Mouse (Mus musculus) limb, embryonic 14.5 days (tissue): Measurements from ENCODE around the gene Myoc. TPM values are rescaled to one million over a fixed set of nuclear protein-coding genes. Genes with fewer than 3 reads are reported as not detected.

ENCODE experiments used
- ATAC-seq: fragments of 200-750 bp; cut with Nextera tagmentation; 2 replicates; pipeline ENCODE4 v1.8.0; 2017; ENCODE audit warnings: low read depth, moderate number of reproducible peaks, moderate TSS enrichment; ENCODE audit not compliant: low FRiP score
- DNase-seq: peaks from one replicate; pipeline ENCODE4 v3.0.0-alpha.2; 2015; ENCODE audit warnings: low spot score
- H3K27ac ChIP-seq: fragments of 300-500 bp; sonication (generic); replicated peaks from 2 replicates; pipeline ENCODE4 v1.5.1; 2014; ENCODE audit warnings: low read depth, mild to moderate bottlenecking, low read length, moderate library complexity, mixed read lengths
- H3K27me3 ChIP-seq: fragments of 300-500 bp; sonication (generic); 2 replicates; pipeline ENCODE4 v1.6.1; 2014; ENCODE audit warnings: low read length, mixed read lengths; ENCODE audit not compliant: control insufficient read depth, insufficient read depth
- H3K36me3 ChIP-seq: fragments of 300-500 bp; sonication (generic); 2 replicates; pipeline ENCODE4 v1.6.1; 2014; ENCODE audit warnings: mild to moderate bottlenecking, low read length, moderate library complexity, mixed read lengths; ENCODE audit not compliant: control insufficient read depth, insufficient read depth
- H3K4me1 ChIP-seq: fragments of 300-500 bp; sonication (generic); 2 replicates; pipeline ENCODE4 v1.6.1; 2014; ENCODE audit warnings: antibody characterized with exemption, low read length, mixed read lengths; ENCODE audit not compliant: control insufficient read depth, insufficient read depth
- H3K4me2 ChIP-seq: fragments of 300-500 bp; sonication (generic); replicated peaks from 2 replicates; pipeline ENCODE4 v1.6.1; 2014; ENCODE audit warnings: low read depth, mild to moderate bottlenecking, low read length, moderate library complexity; ENCODE audit not compliant: severe bottlenecking
- H3K4me3 ChIP-seq: fragments of 300-500 bp; sonication (generic); replicated peaks from 2 replicates; pipeline ENCODE4 v1.5.1; 2014; ENCODE audit warnings: low read length
- H3K9ac ChIP-seq: fragments of 300-500 bp; sonication (generic); 2 replicates; pipeline ENCODE4 v1.6.1; 2014; ENCODE audit warnings: mild to moderate bottlenecking, low read depth, low read length, moderate library complexity; ENCODE audit not compliant: severe bottlenecking
- H3K9me3 ChIP-seq: fragments of 300-500 bp; sonication (generic); 2 replicates; pipeline ENCODE4 v1.6.1; 2016; ENCODE audit warnings: low read length; ENCODE audit not compliant: control insufficient read depth
- POLR2A ChIP-seq: fragments of 200-500 bp; IDR thresholded peaks from 2 replicates; pipeline ENCODE4 v1.8.0; 2012; ENCODE audit warnings: inconsistent platforms, mild to moderate bottlenecking, moderate library complexity, borderline replicate concordance; ENCODE audit not compliant: insufficient read depth, insufficient read length; ENCODE audit errors: extremely low read depth
- WGBS: fragments of 180-500 bp; shearing (Covaris S2); extraction: QIAGEN DNeasy Blood & Tissue Kit; methylation state at CpG from one replicate; pipeline ENCODE4 v1.1.7; 2014; 5-methylcytosine and 5-hydroxymethylcytosine counted together
- polyA plus RNA-seq, 2 experiments: library from polyadenylated mRNA; depleted of rRNA in 1 of 2; stranded (reverse) in 1 of 2; unstranded in 1 of 2; fragments of >200 nt; fragmentation: Nextera tagmentation in 1 of 2; extraction: Ambion mirVana in 1 of 2; gene quantifications; 2 replicates each; pipeline versions ENCODE4 v1.2.1 to v1.2.3; 2012 to 2014

Gene Myoc
- polyA plus RNA-seq, 2 experiments, result 0.23 TPM; not detected in 1

DNA sequence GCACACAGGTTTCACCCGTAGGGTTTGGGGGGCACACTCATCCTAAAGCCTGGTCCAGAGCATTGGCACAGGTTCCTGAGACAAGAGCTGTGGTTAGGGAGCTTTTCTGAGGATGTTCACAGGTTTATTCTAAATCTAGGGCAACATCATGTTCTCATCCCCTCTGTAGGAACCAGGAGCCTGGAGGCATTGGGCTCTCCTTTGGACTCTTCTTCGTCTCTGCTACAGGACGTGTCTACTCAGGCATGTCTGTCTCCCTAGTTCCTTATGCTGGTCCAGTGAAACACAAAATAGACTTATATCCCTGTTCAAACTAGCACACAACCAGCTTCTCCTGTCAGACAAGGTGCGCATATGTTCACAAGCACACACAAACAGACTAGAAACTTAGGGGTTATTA, 420 bp upstream of the Myoc start:
- no peak for ATAC-seq
- DNase-seq, result no peak
- Histone ChIP-seq H3K36me3 (no peaks in the 10 kb centered on the region), H3K4me1 (peaks cover 4% of the 10 kb centered on the region; the same call in 1 of the 2 replicates), H3K4me2 (no peak overlapping the region), H3K9me3 (no peaks in the 10 kb centered on the region), H3K4me3 (no peak overlapping the region), H3K9ac (no peak overlapping the region), H3K27ac (no peak overlapping the region), H3K27me3 (no peaks in the 10 kb centered on the region)
- 88% methylated on average over 4 of the region's 4 CpGs for WGBS
- no peak for TF ChIP-seq POLR2A

DNA sequence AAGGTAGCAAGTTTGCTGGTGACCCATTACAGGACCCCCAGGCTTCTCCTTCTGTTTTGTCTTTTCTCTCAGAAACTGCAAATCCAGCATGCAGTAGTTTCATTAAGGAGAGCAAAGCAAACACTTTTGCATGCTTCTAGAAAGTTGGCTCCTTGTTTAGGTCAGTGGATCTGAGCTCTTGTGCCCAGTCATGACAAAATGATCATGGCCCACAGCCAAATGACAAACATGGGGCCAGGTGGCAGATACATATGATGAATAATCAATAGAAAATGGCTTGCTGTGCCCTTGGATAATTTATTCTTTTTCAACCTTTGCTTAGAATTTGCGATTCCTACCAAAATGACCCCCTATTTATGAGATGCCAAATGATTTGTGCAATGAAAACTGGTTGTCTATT, 906 bp downstream of the Myoc start:
- ATAC-seq (no peak), DNase-seq (no peak)
- no peak overlapping the region for H3K4me3 ChIP-seq
- no peaks in the 10 kb centered on the region for H3K27me3 ChIP-seq
- no peaks in the 10 kb centered on the region for H3K36me3 ChIP-seq
- no peak overlapping the region for H3K9ac ChIP-seq
- H3K4me2 ChIP-seq, result no peak overlapping the region
- H3K9me3 ChIP-seq, result no peaks in the 10 kb centered on the region
- 93% methylated on average over 1 of the region's 1 CpGs for WGBS
- peaks cover 4% of the 10 kb centered on the region; the same call in 1 of the 2 replicates for H3K4me1 ChIP-seq
- H3K27ac ChIP-seq, result no peak overlapping the region
- TF ChIP-seq POLR2A, result no peak

DNA sequence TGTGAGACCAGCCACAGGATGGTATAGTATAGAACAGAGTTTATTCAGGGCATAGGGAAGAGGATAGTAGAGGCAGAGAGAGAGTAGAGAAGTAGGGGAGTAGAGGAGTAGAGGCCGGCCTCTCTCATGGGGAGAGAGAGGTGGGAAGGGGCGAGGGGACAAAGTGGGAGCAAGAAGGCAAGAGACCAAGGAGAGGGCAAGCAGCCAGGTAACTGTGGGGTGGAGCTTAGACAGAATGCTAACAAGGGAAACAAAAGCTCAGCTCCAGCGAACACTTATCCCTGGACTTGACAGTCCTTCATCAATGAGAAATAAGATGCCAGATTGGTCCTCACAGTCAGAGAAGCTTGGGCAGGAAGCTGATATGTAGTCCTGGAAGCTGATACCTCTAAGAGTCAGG, 3.6 kb downstream of the Myoc start:
- Histone ChIP-seq H3K4me3 (no peak overlapping the region), H3K9me3 (no peaks in the 10 kb centered on the region), H3K27me3 (no peaks in the 10 kb centered on the region), H3K36me3 (no peaks in the 10 kb centered on the region), H3K4me1 (no peaks in the 10 kb centered on the region), H3K9ac (no peak overlapping the region), H3K4me2 (no peak overlapping the region), H3K27ac (no peak overlapping the region)
- ATAC-seq (no peak), DNase-seq (no peak)
- TF ChIP-seq POLR2A, result no peak
- WGBS, result 75% methylated on average over 3 of the region's 3 CpGs

DNA sequence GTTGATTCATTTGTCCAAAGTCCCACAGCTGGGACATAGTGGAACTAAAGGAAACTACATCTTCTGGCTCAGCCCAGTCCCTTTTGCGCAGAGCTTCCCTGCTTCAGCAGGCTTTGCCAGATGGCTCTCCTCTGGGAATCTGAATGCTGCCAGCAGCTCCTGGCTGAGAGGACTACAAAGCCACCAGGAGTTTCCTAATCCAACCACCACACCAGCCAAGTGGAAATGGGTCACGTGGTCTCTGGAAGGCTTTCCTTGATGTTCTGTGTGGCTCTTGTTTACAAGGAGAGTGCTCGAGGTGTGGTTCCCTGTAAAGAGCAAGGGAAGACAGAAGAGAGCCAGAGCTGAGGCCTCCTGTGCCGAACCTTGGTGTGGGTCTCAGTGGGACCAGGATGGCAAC, 4.8 kb downstream of the Myoc start:
- no peaks in the 10 kb centered on the region for H3K4me1 ChIP-seq
- no peaks in the 10 kb centered on the region for H3K9me3 ChIP-seq
- no peak overlapping the region for H3K4me2 ChIP-seq
- no peak overlapping the region for H3K4me3 ChIP-seq
- H3K9ac ChIP-seq, result no peak overlapping the region
- WGBS, result 23% methylated on average over 4 of the region's 4 CpGs
- H3K27me3 ChIP-seq, result no peaks in the 10 kb centered on the region
- no peak for ATAC-seq
- TF ChIP-seq POLR2A, result no peak
- DNase-seq, result peak; percentile 16
- no peak overlapping the region for H3K27ac ChIP-seq
- no peaks in the 10 kb centered on the region for H3K36me3 ChIP-seq

DNA sequence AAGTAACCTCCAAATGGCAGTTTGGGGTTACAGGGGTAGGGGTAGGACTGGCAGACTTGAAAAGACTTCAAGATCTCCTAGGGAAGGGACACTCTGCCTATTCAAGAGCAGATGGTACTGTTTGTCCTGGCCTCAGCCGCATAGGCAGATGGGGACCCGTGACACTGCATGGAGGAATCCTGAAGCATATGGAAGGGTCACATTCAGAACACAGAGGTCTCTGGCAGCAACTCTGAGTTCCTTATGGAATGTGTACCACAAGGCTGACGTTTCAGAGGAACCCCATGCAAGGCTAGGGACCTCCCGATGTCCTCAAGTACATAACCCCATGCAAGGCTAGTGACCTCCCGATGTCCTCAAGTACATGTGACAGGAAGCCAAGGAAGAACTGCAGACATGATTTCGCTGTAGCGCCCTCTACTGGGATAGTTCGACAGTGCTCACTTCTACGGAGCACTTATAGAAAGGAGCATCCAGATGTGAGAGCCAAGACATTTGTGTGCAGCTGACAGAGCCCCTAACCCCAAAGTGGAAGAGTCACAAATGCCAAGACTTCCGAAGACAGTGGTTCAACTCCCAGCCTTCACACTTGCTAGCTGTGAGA, 7.2 kb downstream of the Myoc start:
- 83% methylated on average over 10 of the region's 10 CpGs for WGBS
- no peak overlapping the region for H3K27ac ChIP-seq
- H3K36me3 ChIP-seq, result no peaks in the 10 kb centered on the region
- no peak for DNase-seq
- no peaks in the 10 kb centered on the region for H3K27me3 ChIP-seq
- H3K4me3 ChIP-seq, result no peak overlapping the region
- H3K9me3 ChIP-seq, result no peaks in the 10 kb centered on the region
- no peak overlapping the region for H3K9ac ChIP-seq
- H3K4me1 ChIP-seq, result no peaks in the 10 kb centered on the region
- H3K4me2 ChIP-seq, result no peak overlapping the region
- TF ChIP-seq POLR2A, result no peak
- no peak for ATAC-seq

DNA sequence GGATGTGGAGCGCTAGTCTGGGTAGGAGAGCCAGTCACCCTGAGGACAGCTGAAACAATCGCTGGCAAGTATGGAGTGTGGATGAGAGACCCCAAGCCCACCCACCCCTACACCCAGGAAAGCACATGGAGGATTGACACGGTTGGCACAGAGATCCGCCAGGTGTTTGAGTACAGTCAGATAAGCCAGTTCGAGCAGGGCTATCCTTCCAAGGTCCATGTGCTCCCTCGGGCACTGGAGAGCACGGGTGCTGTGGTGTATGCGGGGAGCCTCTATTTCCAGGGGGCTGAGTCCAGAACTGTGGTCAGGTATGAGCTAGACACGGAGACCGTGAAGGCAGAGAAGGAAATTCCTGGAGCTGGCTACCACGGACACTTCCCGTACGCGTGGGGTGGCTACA, 9.5 kb downstream of the Myoc start:
- ATAC-seq (no peak), DNase-seq (no peak)
- Histone ChIP-seq H3K27ac (no peak overlapping the region), H3K4me2 (no peak overlapping the region), H3K27me3 (no peaks in the 10 kb centered on the region), H3K9ac (no peak overlapping the region), H3K9me3 (no peaks in the 10 kb centered on the region), H3K4me3 (no peak overlapping the region), H3K4me1 (no peaks in the 10 kb centered on the region), H3K36me3 (no peaks in the 10 kb centered on the region)
- 94% methylated on average over 14 of the region's 14 CpGs for WGBS
- no peak for TF ChIP-seq POLR2A
